Mouse (Mus musculus): ENCODE measurements around the gene Kdsr. TPM values are rescaled to one million over a fixed set of nuclear protein-coding genes. Genes with fewer than 3 reads are reported as not detected.

The Kdsr gene
- polyA plus RNA-seq, 2 experiments = 7.9 to 16.2 TPM

DNA sequence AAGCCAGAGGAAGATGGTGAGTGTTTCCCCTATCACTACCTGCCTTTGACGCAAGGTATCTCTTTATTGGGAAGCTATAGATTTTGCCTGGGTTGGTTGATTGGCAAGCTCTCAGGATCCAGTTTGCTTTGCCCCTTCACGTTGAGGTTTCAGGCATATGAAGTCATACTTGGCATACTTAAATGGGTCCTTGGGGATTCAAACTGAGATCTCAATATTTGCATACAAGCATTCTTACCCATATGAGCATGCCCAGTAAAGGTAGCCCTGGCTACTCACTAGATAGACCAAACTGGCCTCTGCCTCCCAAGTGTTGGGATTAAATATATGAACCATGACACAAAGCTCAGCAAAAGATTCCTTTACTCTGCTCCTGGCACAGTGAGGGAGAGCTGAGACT is 5.3 kb upstream of the Kdsr start:
- ATAC-seq (ENCODE audit: low FRiP score, low read depth) = no peak
- Histone ChIP-seq H3K4me2 (replicated peaks; ENCODE audit: low read depth, low read length, severe bottlenecking) (no peak overlapping the region), H3K9me3 (ENCODE audit: control insufficient read depth, low read length) (no peaks in the 10 kb centered on the region), H3K27ac (replicated peaks; ENCODE audit: low read depth, low read length) (no peak overlapping the region), H3K27me3 (ENCODE audit: control insufficient read depth, insufficient read depth, low read length) (no peaks in the 10 kb centered on the region), H3K9ac (ENCODE audit: low read depth, low read length, severe bottlenecking) (no peak overlapping the region), H3K4me1 (ENCODE audit: control insufficient read depth, insufficient read depth, low read length) (no peaks in the 10 kb centered on the region), H3K36me3 (ENCODE audit: control insufficient read depth, insufficient read depth, low read length) (peaks cover 31% of the 10 kb centered on the region), H3K4me3 (replicated peaks; ENCODE audit: low read length) (no peak overlapping the region)
- no peak for TF ChIP-seq POLR2A (IDR thresholded peaks at IDR 0.05; ENCODE audit: borderline replicate concordance, extremely low read depth, insufficient read depth, insufficient read length)
- 81% methylated on average over 2 of the region's 2 CpGs for WGBS
- no peak for DNase-seq (ENCODE audit: low spot score)

DNA sequence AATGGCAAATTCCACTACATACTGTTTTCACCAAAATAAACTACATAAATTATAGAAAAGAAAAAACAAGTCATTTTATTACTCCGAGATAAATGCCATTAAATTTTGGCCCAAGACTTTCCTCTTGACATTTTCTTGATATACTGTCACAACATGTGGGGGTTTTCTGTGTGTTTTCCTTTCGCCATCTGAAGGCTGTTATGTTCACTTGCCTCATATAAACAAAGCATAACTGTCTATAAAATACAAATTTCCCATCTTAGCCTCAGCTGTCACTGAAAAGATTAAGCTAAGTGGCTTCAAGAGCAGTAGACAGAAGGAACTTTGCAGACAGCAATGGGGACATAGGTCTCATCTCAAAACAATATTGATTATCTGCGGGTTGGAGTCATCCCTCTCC is 4.8 kb upstream of the Kdsr start:
- DNase-seq (ENCODE audit: low spot score) (no peak), ATAC-seq (ENCODE audit: low FRiP score, low read depth) (no peak)
- no peak for TF ChIP-seq POLR2A (IDR thresholded peaks at IDR 0.05; ENCODE audit: borderline replicate concordance, extremely low read depth, insufficient read depth, insufficient read length)
- Histone ChIP-seq H3K4me1 (ENCODE audit: control insufficient read depth, insufficient read depth, low read length) (no peaks in the 10 kb centered on the region), H3K27me3 (ENCODE audit: control insufficient read depth, insufficient read depth, low read length) (no peaks in the 10 kb centered on the region), H3K4me2 (replicated peaks; ENCODE audit: low read depth, low read length, severe bottlenecking) (no peak overlapping the region), H3K36me3 (ENCODE audit: control insufficient read depth, insufficient read depth, low read length) (peaks cover 30% of the 10 kb centered on the region), H3K27ac (replicated peaks; ENCODE audit: low read depth, low read length) (no peak overlapping the region), H3K9me3 (ENCODE audit: control insufficient read depth, low read length) (no peaks in the 10 kb centered on the region), H3K9ac (ENCODE audit: low read depth, low read length, severe bottlenecking) (no peak overlapping the region), H3K4me3 (replicated peaks; ENCODE audit: low read length) (no peak overlapping the region)
- 90% methylated on average over 3 of the region's 3 CpGs for WGBS

DNA sequence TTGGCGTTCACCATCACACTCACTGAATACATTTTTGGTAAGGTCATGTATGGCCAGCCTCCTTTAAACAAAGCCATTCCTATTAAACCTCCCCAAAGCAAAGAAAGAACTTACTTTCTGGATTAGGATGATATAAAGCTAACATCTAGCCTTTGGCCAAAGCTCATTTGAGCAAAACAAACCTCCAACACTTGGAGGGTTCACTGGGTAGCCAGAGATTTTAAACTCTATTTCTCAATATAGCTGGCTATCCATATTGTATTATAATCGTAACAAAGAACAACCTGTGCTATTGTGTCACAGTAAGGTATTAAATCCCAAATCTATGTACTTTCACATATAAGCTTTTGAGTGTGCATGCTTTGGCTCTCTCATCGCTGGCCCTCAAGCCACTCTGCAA is 1.2 kb upstream of the Kdsr start:
- no peak overlapping the region for H3K9ac ChIP-seq (ENCODE audit: low read depth, low read length, severe bottlenecking)
- no peak overlapping the region for H3K4me3 ChIP-seq (replicated peaks; ENCODE audit: low read length)
- H3K4me1 ChIP-seq (ENCODE audit: control insufficient read depth, insufficient read depth, low read length) = peaks cover 11% of the 10 kb centered on the region; the same call in 1 of the 2 replicates
- TF ChIP-seq POLR2A (IDR thresholded peaks at IDR 0.05; ENCODE audit: borderline replicate concordance, extremely low read depth, insufficient read depth, insufficient read length) = no peak
- DNase-seq (ENCODE audit: low spot score) (no peak), ATAC-seq (ENCODE audit: low FRiP score, low read depth) (no peak)
- H3K36me3 ChIP-seq (ENCODE audit: control insufficient read depth, insufficient read depth, low read length) = peaks cover 9% of the 10 kb centered on the region
- H3K27ac ChIP-seq (replicated peaks; ENCODE audit: low read depth, low read length) = no peak overlapping the region
- H3K27me3 ChIP-seq (ENCODE audit: control insufficient read depth, insufficient read depth, low read length) = no peaks in the 10 kb centered on the region
- 89% methylated on average over 3 of the region's 3 CpGs for WGBS
- H3K4me2 ChIP-seq (replicated peaks; ENCODE audit: low read depth, low read length, severe bottlenecking) = no peak overlapping the region
- H3K9me3 ChIP-seq (ENCODE audit: control insufficient read depth, low read length) = no peaks in the 10 kb centered on the region

- Histone ChIP-seq H3K9ac (ENCODE audit: low read depth, low read length, severe bottlenecking) (peak overlapping the region; percentile 70), H3K27ac (replicated peaks; ENCODE audit: low read depth, low read length) (peak overlapping the region; percentile 63; the same call in 1 of the 2 replicates), H3K9me3 (ENCODE audit: control insufficient read depth, low read length) (no peaks in the 10 kb centered on the region), H3K4me2 (replicated peaks; ENCODE audit: low read depth, low read length, severe bottlenecking) (peak overlapping the region; percentile 94), H3K4me1 (ENCODE audit: control insufficient read depth, insufficient read depth, low read length) (peaks cover 11% of the 10 kb centered on the region; the same call in 1 of the 2 replicates), H3K36me3 (ENCODE audit: control insufficient read depth, insufficient read depth, low read length) (peaks cover 5% of the 10 kb centered on the region; the same call in 1 of the 2 replicates), H3K27me3 (ENCODE audit: control insufficient read depth, insufficient read depth, low read length) (no peaks in the 10 kb centered on the region), H3K4me3 (replicated peaks; ENCODE audit: low read length) (peak overlapping the region; percentile 73)
- no peak; the same call in 1 of the 2 replicates for ATAC-seq (ENCODE audit: low FRiP score, low read depth)
- peak; percentile 12 for DNase-seq (ENCODE audit: low spot score)
- no peak for TF ChIP-seq POLR2A (IDR thresholded peaks at IDR 0.05; ENCODE audit: borderline replicate concordance, extremely low read depth, insufficient read depth, insufficient read length)
- WGBS = 3% methylated on average over 34 of the region's 34 CpGs
Observed at GRCm38 (mm10) chr1:106758734-106759571, 574 bp downstream of the Kdsr start.

GRCm38 (mm10) chr1:106756633-106757032 is 2.9 kb downstream of the Kdsr start:
- Histone ChIP-seq H3K9me3 (ENCODE audit: control insufficient read depth, low read length) (no peaks in the 10 kb centered on the region), H3K9ac (ENCODE audit: low read depth, low read length, severe bottlenecking) (no peak overlapping the region), H3K4me3 (replicated peaks; ENCODE audit: low read length) (no peak overlapping the region), H3K4me1 (ENCODE audit: control insufficient read depth, insufficient read depth, low read length) (peaks cover 11% of the 10 kb centered on the region; the same call in 1 of the 2 replicates), H3K4me2 (replicated peaks; ENCODE audit: low read depth, low read length, severe bottlenecking) (no peak overlapping the region), H3K27ac (replicated peaks; ENCODE audit: low read depth, low read length) (no peak overlapping the region), H3K36me3 (ENCODE audit: control insufficient read depth, insufficient read depth, low read length) (peaks cover 17% of the 10 kb centered on the region; the same call in 1 of the 2 replicates), H3K27me3 (ENCODE audit: control insufficient read depth, insufficient read depth, low read length) (no peaks in the 10 kb centered on the region)
- DNase-seq (ENCODE audit: low spot score) = no peak
- 82% methylated on average over 4 of the region's 4 CpGs for WGBS
- TF ChIP-seq POLR2A (IDR thresholded peaks at IDR 0.05; ENCODE audit: borderline replicate concordance, extremely low read depth, insufficient read depth, insufficient read length) = no peak
- ATAC-seq (ENCODE audit: low FRiP score, low read depth) = no peak

All from limb, embryonic 14.5 days (tissue).